Mouse (Mus musculus): ENCODE data around the gene Smyd5. TPM values are rescaled to one million over a fixed set of nuclear protein-coding genes. Genes with fewer than 3 reads are reported as not detected.
A peak's percentile ranks its signal among the peaks of the same experiment; 100 is the strongest.

The Smyd5 gene
- 1 to 10 TPM; 6.8 TPM for total RNA-seq (2021)
- long read RNA-seq, experiment 1 = 0 reads
- long read RNA-seq, experiment 2, partial matches to known transcripts = 0 of 5 reads
- long read RNA-seq, experiment 2, other reads (novel, unspliced or antisense) = 1 of 5 reads

DNA sequence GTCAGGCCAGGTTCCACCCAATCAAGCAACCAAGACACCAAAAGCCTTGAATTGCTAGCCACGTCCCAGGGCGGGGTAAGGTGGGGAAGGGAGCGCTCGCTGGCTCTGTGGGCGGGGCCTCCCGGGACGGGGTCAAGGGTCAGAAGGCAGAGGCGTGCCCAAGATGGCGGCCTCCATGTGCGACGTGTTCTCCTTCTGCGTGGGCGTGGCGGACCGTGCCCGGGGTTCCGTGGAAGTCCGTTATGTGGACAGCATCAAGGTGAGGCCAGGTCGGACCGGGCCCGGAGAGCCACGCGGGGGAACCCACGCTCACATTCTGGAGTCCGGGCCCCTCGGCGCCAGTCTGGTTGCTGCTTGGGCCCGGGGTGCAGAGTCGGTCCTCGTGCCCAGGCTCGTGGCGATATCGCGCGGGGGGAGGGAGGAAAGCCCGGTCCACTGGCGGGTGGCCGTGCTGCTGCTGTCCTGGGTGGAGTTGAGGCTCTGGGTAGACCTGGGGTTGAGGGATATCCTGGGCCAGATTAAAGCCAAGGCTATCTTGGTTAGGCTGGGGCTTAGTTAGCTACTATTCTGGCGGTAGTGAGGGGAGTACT lies at the start of gene Smyd5:
TSS of gene Smyd5 (plus strand) at position 148 of the 590 bp plus-strand sequence.
- intact Hi-C loops (cut with DNase I) = no loop called here
- peak; percentile 75 to 78 for DNase-seq

- no peak for DNase-seq
- intact Hi-C loops (cut with DNase I) = no loop called here
Measured at GRCm38 (mm10) chr6:85382791-85383190, 49.0 kb upstream of the Smyd5 start.

DNA sequence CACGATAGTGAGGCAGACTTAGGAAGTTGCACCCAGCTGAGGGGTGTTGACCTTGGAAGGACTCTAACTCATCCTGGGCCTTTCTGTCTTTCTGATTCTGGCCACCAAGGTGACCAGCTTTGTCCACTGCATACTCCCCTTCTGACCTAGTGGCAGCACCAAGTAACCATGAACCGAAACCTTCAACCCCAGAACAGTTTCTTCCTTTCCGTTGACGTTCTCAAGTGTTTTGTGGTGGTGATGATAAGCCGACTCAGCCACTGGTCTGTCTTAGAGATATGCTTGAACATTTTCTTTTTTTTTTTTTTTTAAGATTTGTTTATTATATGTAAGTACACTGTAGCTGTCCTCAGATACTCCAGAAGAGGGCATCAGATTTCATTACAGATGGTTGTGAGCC lies 43.2 kb upstream of the Smyd5 start:
- DNase-seq = no peak
- intact Hi-C loops (cut with DNase I) = no loop called here

GRCm38 (mm10) chr6:85391803-85392202 lies 40.0 kb upstream of the Smyd5 start:
- DNase-seq = peak; percentile 42 to 43
- intact Hi-C loops (cut with DNase I) = loop anchor here (2.0 to 5.0 kb wide), 3 partner anchors 45 to 230 kb away; no protein-coding TSS in a partner anchor

DNA sequence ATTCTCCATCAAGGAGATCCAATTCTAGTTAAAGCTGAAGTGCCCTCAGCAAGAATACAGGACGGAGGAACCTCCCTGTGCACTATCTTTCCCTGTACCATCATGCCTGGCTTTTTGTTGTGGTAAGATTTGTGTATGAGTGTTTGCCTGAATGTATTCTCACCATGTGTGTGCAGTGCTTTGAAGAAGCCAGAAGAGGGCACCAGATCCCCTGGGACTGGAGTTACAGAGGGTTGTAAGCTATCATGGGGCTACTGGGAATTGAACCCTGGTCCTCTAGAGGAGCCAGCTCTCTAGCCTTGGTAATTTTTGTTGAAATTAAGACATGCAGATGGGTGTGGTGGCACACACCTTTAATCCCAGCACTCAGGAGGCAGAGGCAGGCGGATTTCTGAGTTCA lies 36.4 kb upstream of the Smyd5 start:
- no peak for DNase-seq
- intact Hi-C loops (cut with DNase I) = no loop called here

- peak; percentile 22 to 38 for DNase-seq
- intact Hi-C loops (cut with DNase I) = no loop called here
Measured at GRCm38 (mm10) chr6:85397165-85397564, 34.6 kb upstream of the Smyd5 start.

- intact Hi-C loops (cut with DNase I) = no loop called here
- DNase-seq = no peak
Measured at GRCm38 (mm10) chr6:85399715-85400114, 32.1 kb upstream of the Smyd5 start.

DNA sequence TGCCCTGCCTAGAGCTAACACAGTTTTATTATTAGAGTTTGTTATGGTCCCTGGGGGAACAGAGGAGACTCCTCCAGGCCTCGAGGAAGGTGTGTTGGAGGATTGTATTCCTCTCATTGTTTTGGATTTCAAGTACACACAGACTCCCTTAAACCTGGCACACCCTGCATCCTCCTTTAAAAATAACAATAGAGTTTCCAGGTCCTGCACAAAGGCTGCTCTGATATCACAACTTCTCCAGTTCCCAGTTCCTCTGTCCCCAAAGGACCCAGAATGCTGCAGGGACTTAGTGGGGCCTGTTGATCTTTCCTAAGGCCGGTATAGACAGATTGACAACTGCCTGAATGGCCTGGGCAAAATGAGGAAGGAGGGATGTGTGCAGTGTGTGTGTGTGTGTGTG lies 29.2 kb upstream of the Smyd5 start:
- intact Hi-C loops (cut with DNase I) = no loop called here
- no peak for DNase-seq

DNA sequence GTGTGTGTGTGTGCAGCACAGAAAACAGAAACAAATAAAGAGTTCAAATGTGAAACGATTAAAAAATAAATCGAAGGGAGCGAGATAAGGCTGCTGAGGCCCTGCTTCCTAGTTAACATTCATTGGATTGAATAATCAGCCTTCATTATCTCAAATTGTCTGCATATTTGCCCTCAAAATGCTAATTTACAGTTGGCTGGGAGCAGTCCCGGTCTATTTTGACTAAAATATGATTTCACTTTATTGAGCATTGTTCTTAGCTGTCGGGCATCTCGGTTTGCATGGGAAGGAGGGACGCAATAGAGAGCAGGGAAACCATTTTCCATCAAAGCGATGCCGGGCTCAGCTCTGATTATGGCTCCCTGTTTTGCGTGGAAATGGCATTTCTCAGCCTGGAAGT lies 28.8 kb upstream of the Smyd5 start:
- intact Hi-C loops (cut with DNase I) = no loop called here

GRCm38 (mm10) chr6:85409003-85409402 lies 22.8 kb upstream of the Smyd5 start:
- DNase-seq = no peak
- intact Hi-C loops (cut with DNase I) = loop anchor here (5.0 kb wide), 1 partner anchor 257 kb away; no protein-coding TSS in a partner anchor

More for the DNA sequence above, 28.8 kb upstream of the Smyd5 start:
- DNase-seq = no peak

DNA sequence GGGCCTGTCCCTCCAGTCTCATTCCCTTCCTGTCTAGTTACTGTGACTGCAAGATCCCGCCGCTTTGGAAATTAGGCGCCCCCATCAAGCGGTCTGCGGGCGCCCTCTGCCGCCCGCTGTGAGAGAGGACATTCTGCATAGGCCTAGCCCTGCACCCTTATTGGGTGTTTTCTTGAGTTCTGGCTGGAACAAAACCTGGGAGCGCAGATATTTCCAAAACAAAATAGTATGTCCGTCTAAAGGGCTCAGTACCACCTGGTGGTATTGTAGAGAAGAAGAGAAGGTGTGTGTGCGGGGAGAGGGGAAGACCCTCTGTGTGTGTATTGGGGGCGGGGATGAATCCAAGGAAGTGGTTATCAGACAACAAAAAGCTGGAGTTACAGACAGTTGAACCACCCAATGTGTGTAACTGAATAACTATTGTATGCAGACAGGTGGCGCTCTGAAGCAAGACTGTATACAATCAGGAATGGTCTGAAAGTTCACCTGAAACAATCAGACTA lies 21.0 kb upstream of the Smyd5 start:
- DNase-seq = peak; percentile 20 to 29
- intact Hi-C loops (cut with DNase I) = no loop called here

DNA sequence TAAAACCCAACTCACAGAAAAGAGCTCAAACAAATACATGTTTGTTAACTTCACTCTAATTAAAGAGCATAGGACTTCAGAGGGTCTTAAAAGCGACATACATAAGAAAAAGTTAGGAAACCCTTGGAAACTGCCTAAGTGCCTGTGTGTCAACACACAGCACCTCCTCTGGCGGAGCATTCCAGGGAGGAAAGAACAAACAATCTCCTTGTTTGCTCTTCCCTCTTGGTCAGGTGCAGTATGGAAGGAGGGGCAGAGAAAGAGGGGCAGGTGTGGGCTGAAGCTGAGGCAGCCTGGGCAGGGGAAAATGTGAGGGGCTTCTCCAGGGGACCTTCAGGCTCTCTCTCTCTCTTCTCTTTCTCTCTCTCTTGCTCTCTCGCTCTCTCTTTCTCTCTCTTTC lies 16.0 kb upstream of the Smyd5 start:
- intact Hi-C loops (cut with DNase I) = no loop called here
- no peak for DNase-seq

GRCm38 (mm10) chr6:85419150-85419549 lies 12.6 kb upstream of the Smyd5 start:
- intact Hi-C loops (cut with DNase I) = no loop called here
- DNase-seq = no peak

DNA sequence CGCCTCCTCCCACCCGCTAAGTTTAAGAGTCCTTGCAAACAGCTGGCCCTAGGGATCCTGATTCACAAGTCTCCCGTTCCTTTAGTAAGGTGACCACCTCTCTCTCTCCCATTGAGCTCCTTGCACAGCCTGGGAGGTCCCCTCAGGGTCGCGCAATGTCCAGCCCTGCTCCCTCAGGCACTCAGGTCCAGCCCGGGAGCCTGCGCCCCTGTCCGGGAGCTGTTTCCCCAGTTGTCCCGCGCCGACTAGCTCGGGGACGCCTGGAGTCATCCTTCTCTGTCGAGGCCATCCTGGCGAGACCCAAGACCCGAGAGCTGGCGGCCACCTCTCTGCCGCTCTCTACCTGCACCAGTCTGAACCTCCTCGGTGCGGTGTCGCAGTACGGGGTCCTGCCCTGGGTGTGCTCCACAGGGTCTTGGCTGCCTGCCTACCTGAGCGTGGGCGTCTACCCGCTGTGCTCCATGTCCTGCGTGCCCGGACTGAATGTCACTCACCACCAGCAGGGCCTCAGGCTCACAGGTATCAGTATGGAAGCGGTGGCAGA lies 7.9 kb upstream of the Smyd5 start, which contains the start of gene Noto:
TSS of gene Noto (plus strand) at position 51 of the 544 bp plus-strand sequence.
- DNase-seq = no peak

GRCm38 (mm10) chr6:85431274-85431841 lies 431 bp upstream of the Smyd5 start:
- no peak for DNase-seq
- intact Hi-C loops (cut with DNase I) = no loop called here

More for the DNA sequence above, 7.9 kb upstream of the Smyd5 start, which contains the start of gene Noto:
- intact Hi-C loops (cut with DNase I) = no loop called here

DNA sequence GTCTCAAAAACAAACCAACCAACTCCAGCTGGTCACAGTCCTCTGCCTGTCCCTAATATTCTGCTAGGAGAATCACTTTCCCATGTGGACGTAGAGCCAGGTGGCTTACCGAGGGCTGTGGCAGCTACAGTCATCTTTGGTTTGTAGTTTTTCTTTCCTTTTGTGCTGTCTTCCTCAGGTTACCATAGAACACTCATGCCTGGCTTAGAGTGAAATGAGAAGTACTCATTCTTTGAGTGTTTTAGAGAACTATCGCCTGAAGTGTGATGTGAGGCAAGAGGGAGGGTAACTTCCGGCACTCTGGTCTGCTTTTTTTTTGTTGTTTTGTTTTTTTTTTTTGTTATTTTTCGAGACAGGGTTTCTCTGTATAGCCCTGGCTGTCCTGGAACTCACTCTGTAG lies 2.1 kb downstream of the Smyd5 start:
- no peak for DNase-seq
- intact Hi-C loops (cut with DNase I) = no loop called here

- no peak for DNase-seq
- intact Hi-C loops (cut with DNase I) = no loop called here
Measured at GRCm38 (mm10) chr6:85436204-85436603, 4.4 kb downstream of the Smyd5 start.

DNA sequence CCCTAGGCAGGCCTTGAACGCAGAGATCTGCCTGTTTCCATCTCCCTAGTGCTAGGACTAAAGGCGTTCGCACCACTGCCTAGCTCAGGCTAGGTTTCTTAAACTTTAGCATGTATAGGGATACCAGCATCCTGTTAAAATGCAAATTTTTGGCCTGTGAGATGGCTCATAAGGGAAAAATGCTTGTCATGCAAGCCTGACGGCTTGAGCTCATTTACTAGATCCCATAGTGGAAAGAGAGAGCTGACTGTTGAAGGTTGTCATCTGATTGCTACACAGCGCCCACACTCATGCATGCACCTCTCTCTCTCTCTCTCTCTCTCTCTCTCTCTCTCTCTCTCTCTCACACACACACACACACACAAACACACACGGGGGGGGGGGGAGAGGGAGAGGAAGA lies 4.8 kb downstream of the Smyd5 start:
- intact Hi-C loops (cut with DNase I) = no loop called here
- no peak for DNase-seq

- DNase-seq = no peak
- intact Hi-C loops (cut with DNase I) = no loop called here
Measured at GRCm38 (mm10) chr6:85441142-85441541, 9.4 kb downstream of the Smyd5 start.

- DNase-seq = no peak
- intact Hi-C loops (cut with DNase I) = no loop called here
Measured at GRCm38 (mm10) chr6:85443488-85444233, 11.9 kb downstream of the Smyd5 start.

All from gastrocnemius, postnatal 36 days (tissue).